Mouse (Mus musculus): ENCODE data around the gene Ifna2. TPM values are rescaled to one million over a fixed set of nuclear protein-coding genes. Genes with fewer than 3 reads are reported as not detected.

Ifna2 gene
- polyA plus RNA-seq, 1 experiment, result not detected

DNA sequence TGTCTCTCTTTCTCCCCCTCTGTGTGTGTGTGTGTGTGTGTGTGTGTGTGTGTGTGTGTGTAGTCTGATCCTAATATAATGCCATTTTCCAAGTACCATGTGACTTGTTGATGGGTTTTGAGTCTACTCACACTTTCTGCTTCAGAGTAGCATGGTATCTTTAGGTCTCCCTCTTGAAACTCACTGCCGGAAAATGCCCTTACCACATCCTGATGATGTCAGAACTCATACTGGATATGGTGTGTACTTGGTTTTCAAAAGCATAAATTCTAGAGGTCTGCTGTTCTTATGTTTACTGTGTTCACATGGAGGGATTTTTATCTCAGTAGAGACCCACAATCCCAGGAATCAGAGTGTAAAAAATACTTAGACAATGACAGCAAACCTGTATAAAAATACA lies 8.8 kb upstream of the Ifna2 start:
- TF ChIP-seq GATA1 (IDR thresholded peaks at IDR 0.05; ENCODE audit: low read length), result no peak

DNA sequence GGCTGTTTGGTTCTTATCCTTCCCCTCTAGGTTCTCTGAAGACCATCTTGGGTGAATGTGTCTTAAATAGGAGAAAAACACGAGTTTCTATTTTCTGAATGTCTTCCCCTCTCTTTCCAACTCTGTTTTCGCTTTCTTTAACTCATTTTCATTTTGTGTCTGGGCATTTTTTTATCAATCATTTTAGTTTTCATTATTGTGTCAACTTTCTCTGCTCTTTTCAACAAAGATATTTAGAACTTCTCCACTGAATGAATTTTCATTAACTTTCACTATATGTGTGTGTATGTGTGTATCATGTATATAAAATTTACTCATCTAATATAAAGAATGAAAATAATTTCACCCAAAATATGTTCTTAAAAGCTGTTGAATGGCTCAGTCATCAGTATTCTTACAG lies 7.5 kb upstream of the Ifna2 start, which contains the start of gene Ifnab:
TSS of gene Ifnab (minus strand) at position 101 of the 400 bp plus-strand sequence.
- no peak for TF ChIP-seq GATA1 (IDR thresholded peaks at IDR 0.05; ENCODE audit: low read length)

DNA sequence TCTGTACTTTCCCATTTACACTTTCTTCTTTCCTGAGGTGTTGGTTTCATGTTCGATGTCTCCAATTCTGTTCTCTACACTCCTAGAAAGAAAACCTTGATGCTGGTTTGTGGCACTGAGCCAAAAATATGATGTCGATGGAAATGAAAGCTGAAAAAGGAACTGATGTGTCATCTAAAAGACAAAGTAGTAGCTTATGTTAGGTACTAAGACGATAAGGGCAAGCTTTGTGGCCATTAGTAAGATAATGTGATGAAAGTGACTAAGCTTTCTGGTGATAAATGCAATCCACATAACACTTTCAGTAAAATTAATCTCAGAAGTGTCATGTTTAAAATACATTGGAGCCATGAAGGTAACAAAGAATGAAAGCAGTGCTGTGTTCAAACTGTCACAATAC lies 2.4 kb downstream of the Ifna2 start:
- no peak for TF ChIP-seq GATA1 (IDR thresholded peaks at IDR 0.05; ENCODE audit: low read length)

DNA sequence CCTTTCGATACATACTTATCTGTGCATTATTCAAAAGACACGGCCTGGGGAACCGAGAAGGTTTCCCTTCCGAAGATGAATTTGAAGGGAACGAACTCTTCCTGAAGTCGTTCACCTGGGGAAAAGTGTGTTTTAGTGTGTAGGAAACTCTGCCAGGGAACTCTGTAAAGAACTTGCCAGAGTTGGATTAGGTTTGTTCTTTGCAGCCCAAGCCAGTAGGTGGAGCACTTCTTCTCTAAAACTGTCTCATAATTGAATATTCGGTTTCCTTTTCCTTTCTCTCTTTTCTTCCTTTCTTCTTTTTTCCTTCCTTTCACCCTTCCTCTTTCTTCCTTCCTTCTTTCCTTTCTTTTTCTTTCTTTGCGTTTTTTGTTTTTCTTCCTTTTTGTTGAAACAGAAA lies 3.4 kb downstream of the Ifna2 start:
- no peak for TF ChIP-seq GATA1 (IDR thresholded peaks at IDR 0.05; ENCODE audit: low read length)

DNA sequence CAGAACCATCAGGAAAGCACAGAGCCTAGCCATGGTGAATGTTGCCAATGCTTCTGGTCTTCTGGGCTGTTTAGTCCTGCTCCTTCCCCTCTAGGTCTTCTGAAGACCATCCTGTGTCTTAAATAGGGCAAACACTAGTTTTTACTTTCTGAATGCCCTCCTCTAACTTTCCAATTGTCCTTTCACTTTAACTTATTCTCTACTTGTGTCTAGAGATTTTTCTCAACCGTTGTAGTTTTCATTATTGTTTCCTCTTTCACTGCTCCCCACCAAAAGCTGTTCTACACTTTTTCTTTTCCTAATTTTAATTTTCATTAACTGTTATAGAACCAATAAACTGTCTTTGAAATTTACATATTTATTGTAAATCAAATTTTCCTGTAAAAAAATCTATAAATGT lies 6.9 kb downstream of the Ifna2 start, which contains the start of gene Ifna16:
TSS of gene Ifna16 (minus strand) at position 101 of the 400 bp plus-strand sequence.
- TF ChIP-seq GATA1 (IDR thresholded peaks at IDR 0.05; ENCODE audit: low read length), result no peak

DNA sequence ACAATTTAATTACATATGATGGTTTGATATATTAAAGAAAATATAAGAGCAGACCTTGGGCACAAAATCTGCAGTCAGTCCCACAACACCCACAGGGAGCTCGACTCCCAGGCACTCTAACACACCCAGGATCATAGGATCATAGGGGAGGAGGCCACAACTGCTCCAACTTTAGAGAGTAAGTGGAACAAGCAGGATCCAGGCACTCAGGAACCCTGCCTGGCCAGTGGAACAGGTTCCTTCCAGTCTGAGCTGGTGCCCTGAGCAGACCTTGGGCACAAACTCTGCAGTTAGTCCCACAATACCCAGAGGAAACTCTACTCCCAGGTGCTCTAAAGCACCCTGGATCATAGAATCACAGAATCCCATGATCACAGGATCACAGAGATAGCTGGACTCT lies 28.3 kb downstream of the Ifna2 start:
- no peak for TF ChIP-seq GATA1 (IDR thresholded peaks at IDR 0.05; ENCODE audit: low read length)

DNA sequence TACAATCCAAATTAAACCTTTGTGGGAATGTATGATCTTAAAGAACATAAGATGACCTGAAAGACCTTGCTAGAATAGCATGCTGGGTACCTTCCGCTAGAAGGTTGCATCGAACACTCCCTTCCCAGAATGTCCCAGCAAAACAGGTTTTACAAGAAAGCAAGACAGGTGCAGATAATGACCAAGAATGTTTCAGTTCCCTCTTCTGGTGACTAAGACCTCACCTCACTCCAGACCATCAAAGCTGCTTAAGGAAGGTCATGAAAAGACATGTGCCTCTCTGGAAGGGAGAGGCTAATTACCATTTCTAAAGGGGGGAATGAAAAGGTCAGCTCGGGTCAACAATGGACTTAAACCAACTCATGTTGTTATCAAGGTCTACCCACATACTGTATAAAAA lies 30.1 kb downstream of the Ifna2 start:
- no peak for TF ChIP-seq GATA1 (IDR thresholded peaks at IDR 0.05; ENCODE audit: low read length)

DNA sequence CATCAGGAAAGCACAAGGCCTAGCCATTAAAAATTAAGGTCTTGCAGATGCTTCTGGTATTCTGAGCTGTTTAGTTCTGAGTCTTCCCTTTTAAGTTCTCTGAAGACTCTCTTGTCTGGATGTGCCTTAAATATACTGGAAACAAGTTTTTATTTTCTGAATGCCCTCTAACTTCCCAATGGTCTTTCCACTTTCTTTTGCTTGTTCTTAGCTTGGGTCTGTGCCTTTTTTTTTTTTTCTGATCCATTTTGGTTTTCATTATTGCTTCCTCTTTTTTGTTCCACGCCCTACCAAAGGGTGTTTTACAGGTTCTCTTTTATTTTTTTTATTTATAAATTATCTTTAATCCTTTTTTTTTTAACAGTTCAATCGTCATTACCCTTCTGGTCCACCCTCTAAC lies 39.4 kb downstream of the Ifna2 start, which contains the start of gene Ifna13:
TSS of gene Ifna13 (minus strand) at position 101 of the 400 bp plus-strand sequence.
- TF ChIP-seq GATA1 (IDR thresholded peaks at IDR 0.05; ENCODE audit: low read length), result no peak

DNA sequence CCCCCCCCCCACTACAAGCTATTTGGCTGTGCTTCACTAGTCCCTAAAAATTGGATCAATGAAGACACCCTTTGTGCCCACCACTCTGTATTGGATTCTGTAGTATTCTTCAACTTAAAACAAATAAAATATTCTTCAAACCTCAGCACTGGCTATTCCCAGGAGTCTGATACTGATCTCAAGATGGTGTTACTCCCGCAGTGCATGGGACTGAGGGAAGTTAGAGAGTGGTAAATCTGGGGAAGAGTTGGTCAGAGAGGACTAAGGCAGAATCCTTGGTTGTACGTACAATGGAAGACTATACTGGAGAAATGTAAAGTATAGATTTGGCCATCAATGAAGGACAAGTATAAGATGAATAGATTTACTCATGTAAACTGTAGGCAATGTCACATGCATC lies 41.2 kb downstream of the Ifna2 start:
- TF ChIP-seq GATA1 (IDR thresholded peaks at IDR 0.05; ENCODE audit: low read length), result no peak

DNA sequence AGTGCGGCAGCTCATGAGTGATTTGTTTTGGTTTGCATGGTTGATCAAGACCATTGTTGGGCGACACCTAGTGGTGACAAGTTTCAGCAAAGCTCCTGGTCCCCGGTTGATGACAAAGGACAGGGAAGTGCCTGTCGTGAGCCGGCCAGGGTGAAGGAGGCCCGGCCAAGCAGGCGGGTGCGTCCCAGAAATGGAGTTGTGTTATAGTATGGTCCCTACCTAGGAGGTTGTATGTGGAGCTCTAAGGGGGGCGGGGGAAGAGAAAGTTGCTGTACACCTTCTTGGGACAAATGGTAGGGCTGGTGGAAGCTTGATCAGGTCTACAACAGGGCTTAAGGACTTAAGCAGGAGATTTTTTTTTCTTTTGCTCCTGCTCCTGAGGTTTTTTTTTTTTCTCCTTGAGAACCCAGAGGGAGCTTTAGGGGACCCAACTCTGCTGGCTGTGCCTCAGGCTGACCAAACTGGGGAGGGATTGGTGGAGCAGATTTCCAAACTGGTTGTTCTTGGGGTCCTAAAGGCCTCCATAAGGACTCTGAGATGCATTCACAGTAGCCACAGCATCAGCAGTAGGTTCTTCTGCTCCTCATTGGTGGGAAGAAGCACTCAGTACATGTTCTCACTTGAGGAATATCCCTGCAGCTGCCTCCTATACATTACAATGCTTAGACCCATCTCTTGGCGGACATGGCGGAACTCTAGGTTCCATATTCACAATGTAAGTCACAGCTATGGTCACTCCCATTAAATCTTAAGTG lies 42.5 kb downstream of the Ifna2 start:
- TF ChIP-seq GATA1 (IDR thresholded peaks at IDR 0.05; ENCODE audit: low read length), result no peak

DNA sequence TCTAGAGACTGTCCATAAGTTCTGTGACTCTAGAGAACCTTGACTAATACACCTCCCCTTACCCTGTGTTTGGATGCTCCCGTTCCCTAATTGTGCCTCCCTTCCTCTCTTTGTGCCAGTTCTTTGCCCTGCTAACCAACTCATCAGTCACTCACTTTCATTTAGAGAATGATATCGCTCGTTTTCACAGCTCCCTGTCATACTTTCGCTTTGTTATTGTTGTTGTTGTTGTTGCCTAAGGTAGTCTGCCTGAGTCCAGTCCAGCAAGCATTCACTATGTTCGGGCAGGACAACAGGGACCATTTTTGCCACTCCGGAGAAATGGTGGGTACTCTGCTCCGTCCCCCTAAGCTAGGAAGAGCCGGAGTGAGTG lies 43.0 kb downstream of the Ifna2 start:
- TF ChIP-seq GATA1 (IDR thresholded peaks at IDR 0.05; ENCODE audit: low read length), result no peak

DNA sequence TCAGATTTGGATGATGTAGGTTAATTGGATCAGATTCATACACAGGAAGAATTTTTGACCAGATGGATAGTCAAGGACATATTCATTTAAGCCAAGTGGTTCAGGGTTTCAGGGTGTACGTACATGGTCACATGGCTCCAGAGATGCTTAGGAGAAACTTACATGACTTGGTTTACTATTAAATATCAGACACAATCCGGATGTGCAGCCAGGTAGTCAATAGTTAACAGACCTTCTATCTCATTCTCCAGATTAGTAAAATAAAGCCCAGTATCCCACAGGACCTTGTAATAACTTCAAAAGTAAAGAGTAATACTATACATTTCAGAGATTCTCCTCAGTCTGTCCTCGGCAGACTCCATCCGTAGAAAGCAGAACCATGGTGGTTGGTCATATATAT lies 49.4 kb downstream of the Ifna2 start, which contains the start of gene C87499:
TSS of gene C87499 (minus strand) at position 101 of the 400 bp plus-strand sequence.
- no peak for TF ChIP-seq GATA1 (IDR thresholded peaks at IDR 0.05; ENCODE audit: low read length)

Other genes starting within 250 kb of the Ifna2 start
- gene Hacd4, start 245.0 kb downstream of the Ifna2 start, polyA plus RNA-seq (2012), result not detected in 2 replicates
- gene Ifnb1, start 161.1 kb downstream of the Ifna2 start, polyA plus RNA-seq (2012), result not detected in 2 replicates
- not detected in 2 replicates for gene Ifna15, start 125.7 kb downstream of the Ifna2 start, polyA plus RNA-seq (2012)
- not detected in 2 replicates for gene Ifna14, start 112.1 kb downstream of the Ifna2 start, polyA plus RNA-seq (2012)
- not detected in 2 replicates for gene Ifna9, start 91.5 kb downstream of the Ifna2 start, polyA plus RNA-seq (2012)
- gene Ifna12, start 80.5 kb downstream of the Ifna2 start, polyA plus RNA-seq (2012), result not detected in 2 replicates
- gene C87499, start 49.5 kb downstream of the Ifna2 start, polyA plus RNA-seq (2012), result not detected in 2 replicates
- not detected in 2 replicates for gene Ifna13, start 39.5 kb downstream of the Ifna2 start, polyA plus RNA-seq (2012)
- not detected in 2 replicates for gene Ifna16, start 7.0 kb downstream of the Ifna2 start, polyA plus RNA-seq (2012)
- gene Ifnab, start 7.4 kb upstream of the Ifna2 start, polyA plus RNA-seq (2012), result not detected in 2 replicates
- gene Gm26566, start 37.9 kb upstream of the Ifna2 start, polyA plus RNA-seq (2012), result not detected in 2 replicates
- 6.4 and 7.6 TPM in 2 replicates for gene Klhl9, start 38.6 kb upstream of the Ifna2 start, polyA plus RNA-seq (2012)
- gene Gm13271, start 71.0 kb upstream of the Ifna2 start, polyA plus RNA-seq (2012), result not detected in 2 replicates
- gene Gm13283, start 76.2 kb upstream of the Ifna2 start, polyA plus RNA-seq (2012), result not detected in 2 replicates
- not detected in 2 replicates for gene Gm13290, start 89.9 kb upstream of the Ifna2 start, polyA plus RNA-seq (2012)
- gene Gm13289, start 93.0 kb upstream of the Ifna2 start, polyA plus RNA-seq (2012), result not detected in 2 replicates
- not detected in 2 replicates for gene Gm13272, start 95.9 kb upstream of the Ifna2 start, polyA plus RNA-seq (2012)
- gene Ifnz, start 98.2 kb upstream of the Ifna2 start, polyA plus RNA-seq (2012), result not detected in 2 replicates
- gene Gm13276, start 101.8 kb upstream of the Ifna2 start, polyA plus RNA-seq (2012), result not detected in 2 replicates
- gene Gm13277, start 104.7 kb upstream of the Ifna2 start, polyA plus RNA-seq (2012), result not detected in 2 replicates
- not detected in 2 replicates for gene Gm13278, start 107.6 kb upstream of the Ifna2 start, polyA plus RNA-seq (2012)
- gene Gm13275, start 110.6 kb upstream of the Ifna2 start, polyA plus RNA-seq (2012), result not detected in 2 replicates
- not detected in 2 replicates for gene Gm13279, start 113.5 kb upstream of the Ifna2 start, polyA plus RNA-seq (2012)
- not detected in 2 replicates for gene Gm13285, start 115.8 kb upstream of the Ifna2 start, polyA plus RNA-seq (2012)
- not detected in 2 replicates for gene Gm13287, start 119.3 kb upstream of the Ifna2 start, polyA plus RNA-seq (2012)
- not detected in 2 replicates for gene Gm13288, start 121.6 kb upstream of the Ifna2 start, polyA plus RNA-seq (2012)
- gene Ifna7, start 132.3 kb upstream of the Ifna2 start, polyA plus RNA-seq (2012), result not detected in 2 replicates
- not detected in 2 replicates for gene Ifna11, start 136.0 kb upstream of the Ifna2 start, polyA plus RNA-seq (2012)
- not detected in 2 replicates for gene Ifna6, start 143.5 kb upstream of the Ifna2 start, polyA plus RNA-seq (2012)
- gene Ifna5, start 151.6 kb upstream of the Ifna2 start, polyA plus RNA-seq (2012), result not detected in 2 replicates
- gene Ifna4, start 157.9 kb upstream of the Ifna2 start, polyA plus RNA-seq (2012), result not detected in 2 replicates
- not detected in 2 replicates for gene Ifna1, start 166.2 kb upstream of the Ifna2 start, polyA plus RNA-seq (2012)
- gene Ifne, start 196.3 kb upstream of the Ifna2 start, polyA plus RNA-seq (2012), result not detected in 2 replicates